16 mouse cellular contexts compared by ENCODE assay signal in genomic region chr14:47541325-47541948, GRCm38 (mm10). TPM values are rescaled to one million over a fixed set of nuclear protein-coding genes. Genes with fewer than 3 reads are reported as not detected.
DNase-seq lines count a peak whose midpoint lies in the region; ATAC-seq lines count a peak whose summit lies in the region.
"Had no signal": no experiment of that assay in that cellular context is flagged by ENCODE, and none has a peak within 500 bp of the region (broad histone marks: within the 10 kb centered on the region; RNA-seq: fewer than 3 reads in every experiment).

No protein-coding gene starts in this region.

- WGBS in macrophage (ENCODE audit: missing documents) = 9% methylated on average over 10 of the region's 10 CpGs
- WGBS in hindbrain, embryonic 14.5 days = 93% methylated on average over 10 of the region's 10 CpGs

- intact Hi-C loops in gastrocnemius, postnatal 14 days (cut with DNase I; ENCODE audit: low total_unique reads) = no loop called here

- peak overlapping the region; percentile 79 for H3K27ac ChIP-seq in macrophage
- no peak overlapping the region for H3K27ac ChIP-seq in hindbrain, embryonic 14.5 days
- H3K27ac ChIP-seq: embryonic facial prominence, embryonic 12.5 days; limb, embryonic 10.5 days; lung, embryonic 15.5 days; midbrain, embryonic 13.5 days had no signal

- H3K36me3 ChIP-seq in macrophage (ENCODE audit: inconsistent target) = peaks cover 24% of the 10 kb centered on the region
- H3K36me3 ChIP-seq in hindbrain, embryonic 14.5 days (replicated peaks; ENCODE audit: control insufficient read depth, insufficient read depth) = peaks cover 70% of the 10 kb centered on the region

- H3K79me2 ChIP-seq in macrophage (ENCODE audit: inconsistent target) = no peaks in the 10 kb centered on the region

- ATAC-seq in granulocyte monocyte progenitor cell, adult 5-6 weeks (replicated peaks; ENCODE audit: poor library complexity, severe bottlenecking) = peak; percentile 88
- ATAC-seq in megakaryocyte-erythroid progenitor cell, adult 5-6 weeks (replicated peaks; ENCODE audit: low FRiP score, low TSS enrichment, poor library complexity, severe bottlenecking) = no peak
- no peak for ATAC-seq in hindbrain, embryonic 14.5 days (ENCODE audit: low FRiP score)
- ATAC-seq: midbrain, embryonic 13.5 days had no signal

- no peak overlapping the region for H3K4me2 ChIP-seq in hindbrain, embryonic 14.5 days (replicated peaks)
- H3K4me2 ChIP-seq: embryonic facial prominence, embryonic 12.5 days; lung, embryonic 15.5 days; midbrain, embryonic 13.5 days had no signal

- H3K9ac ChIP-seq in hindbrain, embryonic 14.5 days = no peak overlapping the region
- H3K9ac ChIP-seq: embryonic facial prominence, embryonic 12.5 days; lung, embryonic 15.5 days; midbrain, embryonic 13.5 days had no signal

- H3K4me1 ChIP-seq in hindbrain, embryonic 14.5 days (replicated peaks; ENCODE audit: control insufficient read depth, insufficient read depth, low read length) = no peaks in the 10 kb centered on the region
- H3K4me1 ChIP-seq: embryonic facial prominence, embryonic 12.5 days; limb, embryonic 10.5 days; lung, embryonic 15.5 days; midbrain, embryonic 13.5 days had no signal

- H3K9me3 ChIP-seq in hindbrain, embryonic 14.5 days (ENCODE audit: control insufficient read depth, low read length) = no peaks in the 10 kb centered on the region
- H3K9me3 ChIP-seq: embryonic facial prominence, embryonic 12.5 days; limb, embryonic 10.5 days; lung, embryonic 15.5 days; midbrain, embryonic 13.5 days had no signal

- H3K4me3 ChIP-seq in macrophage (ENCODE audit: inconsistent target) = no peak overlapping the region
- H3K4me3 ChIP-seq in hindbrain, embryonic 14.5 days (replicated peaks; ENCODE audit: low read length) = no peak overlapping the region
- H3K4me3 ChIP-seq: embryonic facial prominence, embryonic 12.5 days; limb, embryonic 10.5 days; lung, embryonic 15.5 days; midbrain, embryonic 13.5 days had no signal

- DNase-seq in adrenal gland, postnatal 10 days = peak; percentile 14
- no peak for DNase-seq in adrenal gland, adult 8-10 months
- DNase-seq in CD4-positive helper T cell, adult 2 months (ENCODE audit: low read depth, low spot score) = peak; percentile 47
- DNase-seq in gastrocnemius, postnatal 14 days = no peak
- DNase-seq in hindbrain, embryonic 14.5 days (ENCODE audit: low spot score) = no peak
- DNase-seq: cerebellum, postnatal 36 days; heart, adult 11 months; kidney, adult 2 months; right cerebral cortex, postnatal 14 days had no signal

- no peaks in the 10 kb centered on the region for H3K27me3 ChIP-seq in hindbrain, embryonic 14.5 days (ENCODE audit: control insufficient read depth, insufficient read depth, low read length)
- H3K27me3 ChIP-seq: embryonic facial prominence, embryonic 12.5 days; lung, embryonic 15.5 days; midbrain, embryonic 13.5 days had no signal

RNA-seq across cellular contexts. Expression of gene Atg14, which starts 29.0 kb away (rescaled TPM):
- total RNA-seq in adrenal gland, postnatal 10 days (2021) = 10 to 100 TPM; 10.3 to 14.2 TPM
- 10 to 100 TPM; 14.2 to 21.5 (median 20.2) TPM for total RNA-seq in adrenal gland, adult 8-10 months (2022)
- 7.2 and 11.2 TPM in 2 replicates for total RNA-seq in granulocyte monocyte progenitor cell, adult 5-6 weeks (2014; fragmentation: Nextera tagmentation)
- 6.5 and 6.9 TPM in 2 replicates for total RNA-seq in granulocyte monocyte progenitor cell, adult 5-6 weeks (2017)
- total RNA-seq in macrophage (2018; cell fraction: chromatin; rRNA removed) = 10 to 100 TPM in 24 of 26 experiments, 1 to 10 TPM in 2; 7.9 to 42.0 (median 21.3) TPM
- 10 to 100 TPM in 19 of 26 experiments, 1 to 10 TPM in 7; 6.0 to 17.0 (median 12.2) TPM for total RNA-seq in macrophage (2018; cell fraction: cytosol; rRNA removed)
- total RNA-seq in macrophage (2018; cell fraction: nucleus; rRNA removed) = 10 to 100 TPM in 23 of 26 experiments, 1 to 10 TPM in 3; 8.3 to 33.2 (median 13.8) TPM
- 8.9 to 13.0 TPM (median 10.3 TPM) in 3 replicates for polyA plus RNA-seq in macrophage (2018)
- total RNA-seq in gastrocnemius, postnatal 14 days (2021) = 1 to 10 TPM; 5.0 to 7.8 TPM
- total RNA-seq in megakaryocyte-erythroid progenitor cell, adult 5-6 weeks (2014; fragmentation: Nextera tagmentation) = 6.1 and 8.4 TPM in 2 replicates
- 5.7 and 17.3 TPM in 2 replicates for total RNA-seq in megakaryocyte-erythroid progenitor cell, adult 5-6 weeks (2017)
- polyA plus RNA-seq in hindbrain, embryonic 14.5 days (2014; fragmentation: Nextera tagmentation; extraction: Ambion mirVana) = 15.9 and 16.9 TPM in 2 replicates

Comparison
In these comparisons a context has a peak if more than half of its experiments do, and no peak if none do; other contexts are left out.
1. DNase-seq: peak in adrenal gland, postnatal 10 days (single experiment) and CD4-positive helper T cell, adult 2 months (single experiment); none in adrenal gland, adult 8-10 months (single experiment), gastrocnemius, postnatal 14 days (single experiment) and hindbrain, embryonic 14.5 days (single experiment).